Mouse (Mus musculus) cerebellum, adult 9-10 months (tissue): Measurements from ENCODE around the gene Krtdap.
"Not testable (repeated sequence)": the region's sequence is repeated elsewhere in the genome, so short reads cannot be mapped to it uniquely, and the experiment has no call there.

ENCODE experiments used
- DNase-seq: peaks from one replicate; pipeline ENCODE4 v3.0.0; 2022

Gene Krtdap

GRCm38 (mm10) chr7:30791921-30792320 is 4.2 kb downstream of the Krtdap start:
- DNase-seq, result no peak

GRCm38 (mm10) chr7:30794921-30795320 is 7.2 kb downstream of the Krtdap start:
- DNase-seq, result no peak

DNA sequence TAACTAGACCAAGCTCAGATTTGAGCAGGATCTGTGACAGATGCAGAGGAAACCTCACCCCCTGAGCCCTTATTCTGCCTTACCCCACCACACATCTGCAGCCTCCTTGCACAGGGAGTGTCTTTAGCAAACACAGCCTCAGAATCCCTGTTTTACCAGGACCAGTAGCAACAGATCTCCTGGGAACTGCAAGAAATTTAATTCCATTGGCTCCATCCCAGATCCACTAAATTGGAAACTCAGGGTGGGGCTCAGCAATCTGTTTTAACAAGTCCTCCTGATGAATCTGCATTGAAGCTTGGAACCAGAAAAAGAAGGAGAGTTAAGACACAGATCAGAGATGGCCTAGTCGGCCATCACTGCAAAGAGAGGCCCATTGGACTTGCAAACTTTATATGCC is 9.1 kb downstream of the Krtdap start:
- DNase-seq, result no peak

GRCm38 (mm10) chr7:30800653-30801052 is 13.0 kb downstream of the Krtdap start:
- DNase-seq, result no peak

DNA sequence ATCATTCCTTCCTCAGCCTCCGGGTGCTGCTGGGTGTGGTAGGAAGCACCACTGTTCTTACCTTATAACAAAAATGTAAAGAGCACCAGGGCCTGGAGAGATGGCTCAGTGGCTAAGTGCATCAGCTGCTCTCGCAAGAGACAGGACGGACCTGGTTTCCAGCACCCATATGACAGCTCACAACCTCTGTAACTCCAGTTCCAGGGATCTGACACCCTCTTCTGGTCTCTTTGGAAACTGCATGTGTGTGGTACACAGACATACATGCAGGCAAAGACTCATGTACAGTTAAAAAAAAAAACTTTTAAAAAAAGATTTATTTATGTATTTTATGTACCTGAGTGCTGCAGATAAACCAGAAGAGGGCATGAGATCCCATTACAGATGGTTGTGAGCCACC is 15.6 kb downstream of the Krtdap start:
- no peak for DNase-seq

GRCm38 (mm10) chr7:30804026-30804715 is 16.5 kb downstream of the Krtdap start:
- DNase-seq, result peak; percentile 5

GRCm38 (mm10) chr7:30805924-30806323 is 18.2 kb downstream of the Krtdap start:
- no peak for DNase-seq

- DNase-seq, result no peak
These were observed 22.6 kb downstream of the Krtdap start for GRCm38 (mm10) chr7:30810319-30810718.

DNA sequence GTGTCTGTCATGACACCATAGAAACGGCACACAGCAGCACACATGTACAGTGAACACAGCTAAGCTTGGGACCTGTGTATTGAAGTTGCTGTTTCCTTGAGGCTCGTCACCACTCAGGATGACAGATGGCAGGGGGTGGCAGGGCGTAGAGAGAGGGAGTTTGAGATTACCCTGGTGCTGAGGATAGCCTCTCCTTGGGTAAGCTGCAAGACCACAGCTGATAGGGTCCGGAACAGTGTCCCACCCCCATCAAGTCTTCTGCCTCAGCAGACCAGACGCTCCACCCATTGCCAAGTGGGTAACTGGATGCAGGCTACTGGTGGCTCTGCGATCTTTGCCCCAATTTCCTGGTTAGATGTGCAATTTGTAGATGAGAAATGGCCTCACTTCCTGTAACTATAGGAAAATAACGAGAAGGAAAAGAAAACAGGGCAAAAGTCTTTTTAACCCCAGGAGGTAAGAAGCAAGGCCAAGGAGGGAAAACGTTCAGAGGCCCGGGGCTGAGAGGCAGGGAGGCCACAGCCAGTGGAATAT is 24.1 kb downstream of the Krtdap start:
- DNase-seq, result no peak

DNA sequence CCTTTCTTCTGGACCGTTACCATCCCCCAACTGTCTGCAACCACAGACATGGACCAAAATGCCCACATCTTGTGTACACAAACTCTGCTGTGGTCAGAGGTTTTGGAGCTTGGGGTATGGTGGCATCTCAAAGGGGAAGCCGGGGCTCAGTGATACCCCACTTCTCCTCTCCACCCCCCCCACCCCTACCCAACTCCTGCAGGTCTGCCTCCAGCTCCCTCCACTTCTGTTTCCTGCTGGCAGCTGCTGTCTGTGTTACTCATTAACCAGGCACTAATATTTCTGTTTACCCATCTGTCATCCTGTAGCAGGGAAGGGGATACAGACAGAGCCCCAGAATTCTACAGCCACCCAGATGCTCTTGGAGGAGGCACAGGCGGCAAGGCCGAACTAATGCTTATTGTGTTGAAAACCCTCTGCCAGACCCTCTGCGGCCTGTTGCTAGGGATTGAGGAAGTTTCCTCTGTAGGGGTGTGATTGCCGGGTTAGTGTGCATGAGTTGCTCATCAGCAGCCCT is 24.7 kb downstream of the Krtdap start:
- no peak for DNase-seq

- no peak for DNase-seq
These were observed 32.4 kb downstream of the Krtdap start for GRCm38 (mm10) chr7:30820131-30820530.

GRCm38 (mm10) chr7:30820854-30821445 is 33.3 kb downstream of the Krtdap start:
- DNase-seq, result no peak

GRCm38 (mm10) chr7:30821532-30821931 is 33.8 kb downstream of the Krtdap start:
- DNase-seq, result no peak

DNA sequence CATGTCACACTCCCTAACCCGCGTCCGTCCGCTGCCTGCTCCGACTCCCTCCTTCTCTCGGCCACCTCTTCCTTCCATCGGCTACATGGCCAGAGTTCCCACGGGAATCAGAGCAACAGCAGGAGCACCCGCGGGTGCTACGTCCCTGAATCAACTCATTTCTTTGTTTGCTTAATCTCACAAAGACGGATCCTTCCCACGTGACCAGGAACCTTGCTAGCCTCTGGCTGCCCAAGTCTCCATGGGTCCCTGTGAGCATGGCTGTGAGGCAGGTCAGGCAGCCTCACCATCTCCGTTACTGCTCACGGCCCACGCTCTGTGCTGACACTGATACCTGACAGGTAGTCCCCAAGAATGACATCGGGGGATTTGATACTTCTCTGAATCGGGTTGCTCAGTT is 36.0 kb downstream of the Krtdap start, which contains the start of gene Ffar2:
Gene Ffar2, minus strand, starts transcription at position 101 of the 400 bp plus-strand sequence.
- no peak for DNase-seq

GRCm38 (mm10) chr7:30824306-30824705 is 36.6 kb downstream of the Krtdap start:
- no peak for DNase-seq

DNA sequence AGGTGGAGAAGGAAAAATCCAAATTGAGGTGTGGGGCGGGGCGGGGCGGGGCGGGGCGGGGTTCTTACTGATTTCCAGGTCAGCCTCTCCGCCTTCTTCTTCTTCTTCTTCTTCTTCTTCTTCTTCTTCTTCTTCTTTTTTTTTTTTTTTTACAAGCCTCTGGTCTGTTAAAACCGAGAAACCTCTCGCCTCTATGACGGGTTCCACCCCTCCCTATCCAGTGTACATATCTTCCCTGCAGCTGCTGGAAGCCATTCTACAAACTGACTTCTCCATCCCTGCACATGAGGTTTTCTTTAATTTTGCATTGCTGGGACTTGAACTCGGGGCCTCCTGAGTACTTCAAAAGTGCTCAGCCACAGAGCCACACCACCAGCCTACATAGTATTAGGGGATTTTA is 39.0 kb downstream of the Krtdap start:
- DNase-seq, result no peak

DNA sequence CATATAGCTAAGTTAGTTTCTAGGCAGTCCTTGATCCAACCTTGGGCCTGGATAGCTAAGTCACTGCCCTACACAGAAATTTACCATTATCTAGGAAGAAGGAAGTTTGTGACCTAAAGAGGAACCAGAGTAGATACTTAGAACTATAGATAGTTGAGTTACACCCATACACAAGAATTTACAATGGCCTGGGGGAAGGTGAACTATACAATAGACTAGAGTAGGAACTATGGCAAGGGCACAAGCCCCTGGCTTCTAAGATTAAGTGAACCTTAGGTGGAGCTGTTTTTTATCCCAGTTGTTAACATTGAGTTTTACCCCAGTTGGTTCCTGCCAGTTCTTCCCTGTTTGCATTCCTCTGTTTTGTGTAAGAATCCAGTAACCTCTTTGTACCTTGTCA is 41.2 kb downstream of the Krtdap start:
- not testable (repeated sequence) for DNase-seq

DNA sequence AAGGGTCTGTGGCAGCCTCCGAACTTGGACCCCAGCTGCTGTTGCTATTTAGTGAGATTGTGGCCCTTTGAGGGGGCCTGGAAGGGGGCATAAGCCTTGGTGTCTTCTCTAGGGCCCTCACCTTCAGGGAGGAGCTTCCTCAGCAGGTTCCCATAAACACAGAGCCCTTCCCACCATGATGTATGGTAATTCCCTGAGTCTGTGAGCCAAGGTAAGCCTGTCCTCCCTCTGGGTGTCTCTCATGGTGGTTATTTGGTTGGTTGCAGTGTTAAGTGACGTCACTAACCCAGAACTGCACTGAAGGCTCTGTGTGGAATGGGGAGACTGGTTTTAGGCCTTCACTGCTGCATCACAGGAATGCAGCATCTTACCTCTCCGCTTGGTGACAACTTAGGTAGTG is 41.7 kb downstream of the Krtdap start:
- DNase-seq, result no peak

DNA sequence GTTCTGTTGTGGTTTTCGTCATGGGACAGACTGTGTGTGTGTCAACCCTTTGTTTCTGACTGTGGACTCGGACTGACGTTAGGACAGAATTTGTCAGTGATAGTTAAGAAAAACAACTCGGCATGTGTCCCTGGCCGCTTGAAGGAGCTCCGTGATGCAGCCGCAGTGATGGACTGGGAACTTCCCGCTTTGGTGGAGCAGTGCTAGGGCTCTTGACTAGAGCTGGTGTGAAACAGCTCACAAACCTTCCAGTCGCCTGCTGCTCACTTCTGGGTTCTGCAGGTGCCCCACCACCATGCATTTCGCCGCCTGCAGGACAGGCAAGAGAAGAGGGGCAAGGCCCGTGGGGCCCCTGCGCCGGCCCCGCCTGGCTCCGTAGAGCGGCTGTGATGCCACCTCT is 44.6 kb downstream of the Krtdap start:
- no peak for DNase-seq

- not testable (repeated sequence) for DNase-seq
These were observed 45.0 kb downstream of the Krtdap start for GRCm38 (mm10) chr7:30832684-30833083.

DNA sequence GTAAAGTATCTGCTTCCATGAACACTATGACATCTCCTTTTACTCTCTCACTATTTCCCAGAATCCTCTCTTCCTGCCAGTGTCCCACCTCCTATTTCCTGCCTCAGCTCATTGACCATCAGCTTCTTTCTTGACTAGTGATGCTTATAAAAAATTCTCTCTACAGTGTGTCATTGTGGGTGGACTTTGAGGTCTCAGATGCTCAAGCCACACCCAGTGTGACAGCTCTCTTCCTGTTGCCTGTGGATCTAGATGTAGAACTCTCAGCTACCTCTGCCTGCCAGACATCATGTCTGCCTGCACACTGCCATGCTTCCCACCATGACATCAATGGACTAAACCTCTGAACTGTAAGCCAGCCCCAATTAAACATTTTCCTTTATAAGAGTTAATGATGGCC is 49.6 kb downstream of the Krtdap start:
- DNase-seq, result no peak

DNA sequence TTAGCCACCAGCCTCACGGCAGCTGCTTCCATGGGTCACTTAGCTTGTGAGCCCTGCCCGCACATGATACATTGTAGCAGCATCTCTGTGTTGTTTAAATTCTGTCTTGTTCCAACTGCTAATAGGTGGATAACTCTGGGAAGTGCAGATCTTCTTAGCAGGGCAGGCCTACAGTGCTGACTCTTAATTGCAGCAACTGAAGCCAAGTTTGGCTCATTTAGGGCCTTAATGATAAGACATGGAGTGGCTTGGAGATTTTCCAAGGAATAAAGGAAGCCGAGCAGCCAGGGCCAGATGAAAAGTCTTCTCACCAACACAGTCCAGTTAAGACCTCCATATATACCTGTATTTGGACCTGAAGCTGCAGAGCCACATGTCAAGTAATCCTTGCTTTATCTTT is 52.6 kb downstream of the Krtdap start:
- no peak for DNase-seq
